Mouse (Mus musculus) cerebellum, postnatal 14 days (tissue): ENCODE measurements around the gene Acsl5.
A peak's percentile ranks its signal among the peaks of the same experiment; 100 is the strongest.

Source experiments
- DNase-seq, 2 experiments: peaks; one replicate each; pipeline ENCODE4 v3.0.0; 2021; ENCODE audit warnings: mixed read lengths in 2 of 2

Acsl5 gene

GRCm38 (mm10) chr19:55241186-55241645 lies 10.5 kb upstream of the Acsl5 start, which contains the start of gene Gucy2g:
TSS of gene Gucy2g (minus strand) at chr19:55241236.
- no peak for DNase-seq

- DNase-seq, result peak; percentile 43 to 61
Observed at GRCm38 (mm10) chr19:55244791-55245231, 6.9 kb upstream of the Acsl5 start.

GRCm38 (mm10) chr19:55247563-55247962 lies 4.2 kb upstream of the Acsl5 start:
- DNase-seq, result no peak

- no peak for DNase-seq
Observed at GRCm38 (mm10) chr19:55247991-55248520, 3.7 kb upstream of the Acsl5 start.

GRCm38 (mm10) chr19:55250451-55250850 lies 1.3 kb upstream of the Acsl5 start:
- no peak for DNase-seq

- DNase-seq, result no peak
Observed at GRCm38 (mm10) chr19:55253239-55253569, 1.5 kb downstream of the Acsl5 start.

GRCm38 (mm10) chr19:55253570-55254441 lies 2.1 kb downstream of the Acsl5 start:
- peak; percentile 62 to 65 for DNase-seq

GRCm38 (mm10) chr19:55254513-55255016 lies 2.8 kb downstream of the Acsl5 start:
- peak; percentile 29 to 43 for DNase-seq

- DNase-seq, result no peak
Observed at GRCm38 (mm10) chr19:55256156-55256555, 4.4 kb downstream of the Acsl5 start.

GRCm38 (mm10) chr19:55257656-55258375 lies 6.1 kb downstream of the Acsl5 start:
- no peak for DNase-seq

GRCm38 (mm10) chr19:55258514-55258913 lies 6.8 kb downstream of the Acsl5 start:
- DNase-seq, result no peak

- DNase-seq, result no peak
Observed at GRCm38 (mm10) chr19:55260389-55261184, 8.8 kb downstream of the Acsl5 start.

GRCm38 (mm10) chr19:55265269-55265668 lies 13.5 kb downstream of the Acsl5 start:
- no peak for DNase-seq

GRCm38 (mm10) chr19:55266786-55267185 lies 15.0 kb downstream of the Acsl5 start:
- no peak for DNase-seq

GRCm38 (mm10) chr19:55268150-55268549 lies 16.4 kb downstream of the Acsl5 start:
- DNase-seq, result no peak

- DNase-seq, result no peak
Observed at GRCm38 (mm10) chr19:55269051-55269450, 17.3 kb downstream of the Acsl5 start.

GRCm38 (mm10) chr19:55271448-55271847 lies 19.7 kb downstream of the Acsl5 start:
- DNase-seq, result no peak

- no peak for DNase-seq
Observed at GRCm38 (mm10) chr19:55273340-55273739, 21.6 kb downstream of the Acsl5 start.

- DNase-seq, result no peak
Observed at GRCm38 (mm10) chr19:55276100-55276499, 24.4 kb downstream of the Acsl5 start.

GRCm38 (mm10) chr19:55276770-55277169 lies 25.0 kb downstream of the Acsl5 start:
- DNase-seq, result no peak

GRCm38 (mm10) chr19:55284093-55284492 lies 32.4 kb downstream of the Acsl5 start:
- no peak for DNase-seq

- no peak for DNase-seq
Observed at GRCm38 (mm10) chr19:55286034-55286433, 34.3 kb downstream of the Acsl5 start.
